Mouse (Mus musculus) spleen, adult 2 months (tissue): Measurements from ENCODE around the gene Fam172a.

Experiments
- CTCF ChIP-seq: fragments of 200-500 bp; IDR thresholded peaks from 2 replicates; pipeline ENCODE4 v1.5.1; 2011; ENCODE audit warnings: mild to moderate bottlenecking, inconsistent platforms; ENCODE audit not compliant: insufficient read depth, insufficient read length, insufficient replicate concordance; ENCODE audit errors: extremely low read depth
- POLR2A ChIP-seq: fragments of 200-500 bp; IDR thresholded peaks from 2 replicates; pipeline ENCODE4 v1.6.1; 2011; ENCODE audit warnings: low read depth, low read length, inconsistent platforms

DNA sequence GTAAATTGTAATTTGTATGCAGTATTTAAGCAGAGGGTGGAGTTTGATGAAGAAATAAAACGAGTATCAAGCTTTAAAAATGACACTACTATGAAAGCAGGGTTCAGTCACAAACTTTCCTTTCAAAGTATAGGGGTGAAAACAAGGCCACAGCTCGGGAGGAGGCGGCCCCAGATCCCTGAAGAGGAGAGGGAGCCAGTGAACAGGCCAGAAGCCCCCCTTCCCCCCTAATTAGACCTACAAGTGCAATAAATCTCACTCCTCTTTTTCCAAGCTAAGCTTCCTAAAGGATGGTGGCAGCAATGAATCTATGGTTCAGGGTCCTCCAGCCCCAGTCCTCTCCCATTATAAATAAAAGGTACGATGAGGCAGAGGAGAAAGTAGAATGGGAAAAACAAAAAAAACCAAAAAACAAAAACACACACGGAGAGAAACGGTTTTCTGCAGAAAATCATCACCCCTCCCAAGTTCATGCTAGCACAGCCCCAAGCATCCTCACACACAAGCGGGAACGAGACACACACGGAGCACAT lies 495.5 kb downstream of the Fam172a start:
- no peak for TF ChIP-seq POLR2A
- TF ChIP-seq CTCF = no peak
